Mouse (Mus musculus): ENCODE measurements at regions not wholly inside any gene's neighbourhood (a gene's known extent, or its start where the extent isn't known, plus 50 kb on each side); places are given as distances from the start of the nearest gene placed in this dataset.

DNA sequence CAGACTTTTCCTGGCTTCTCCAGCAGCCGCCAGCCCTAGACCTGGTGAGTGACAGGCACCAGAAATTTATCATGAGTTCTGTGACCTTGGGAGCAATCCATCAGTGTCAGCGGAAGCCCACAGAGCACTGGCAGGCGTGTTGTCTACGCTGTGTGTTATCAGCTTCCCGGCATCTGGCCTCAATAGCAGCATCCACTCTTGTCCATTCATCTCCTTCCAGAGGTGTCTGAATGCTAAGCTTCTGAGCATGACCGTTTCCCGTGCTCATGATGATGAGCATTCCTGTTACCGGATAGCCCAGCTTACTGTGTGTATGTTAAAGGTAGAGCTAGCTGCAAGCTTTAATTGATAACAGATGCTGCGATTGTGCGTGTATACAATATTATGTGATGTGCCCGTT, 110.7 kb upstream of the Ajap1 start:
- TF ChIP-seq CTCF (IDR thresholded peaks at IDR 0.05; ENCODE audit: low read depth, low read length) (no peak), POLR2A (IDR thresholded peaks at IDR 0.05; ENCODE audit: borderline replicate concordance, low read depth, low read length) (no peak)
